Mouse (Mus musculus) G1E (cell line): ENCODE measurements around the gene Prdm5.

Source experiments
- CTCF ChIP-seq: IDR thresholded peaks from 2 replicates; pipeline ENCODE4 v1.5.1; 2012; ENCODE audit warnings: low read depth, low read length, inconsistent platforms, mixed read lengths
- POLR2AphosphoS5 ChIP-seq: IDR thresholded peaks from 2 replicates; pipeline ENCODE4 v1.6.1; 2012; ENCODE audit warnings: low read depth, low read length, inconsistent platforms; ENCODE audit not compliant: insufficient replicate concordance

GRCm38 (mm10) chr6:65773566-65773965, 5.2 kb upstream of the Prdm5 start:
- TF ChIP-seq CTCF (no peak), POLR2AphosphoS5 (no peak)
